Mouse (Mus musculus): ENCODE data around the gene Atp13a5. TPM values are rescaled to one million over a fixed set of nuclear protein-coding genes. Genes with fewer than 3 reads are reported as not detected.

The Atp13a5 gene
- total and polyA plus RNA-seq, 3 experiments: not detected

GRCm38 (mm10) chr16:29331351-29332044 lies 47.0 kb downstream of the Atp13a5 start:
- H3K79me2 ChIP-seq (ENCODE audit: control insufficient read depth, insufficient read depth, low read length, poor library complexity): no peaks in the 10 kb centered on the region
- no peaks in the 10 kb centered on the region for H3K27me3 ChIP-seq (ENCODE audit: control insufficient read depth in 1 of 2, insufficient read depth in 2 of 2, low read length in 2 of 2)
- H3K9ac ChIP-seq (ENCODE audit: control insufficient read depth, low read depth, low read length, poor library complexity, severe bottlenecking): no peak overlapping the region
- H3K4me3 ChIP-seq (ENCODE audit: control insufficient read depth in 1 of 2, insufficient read depth in 1 of 2, low read depth in 2 of 2, low read length in 2 of 2): no peak overlapping the region
- no peak for TF ChIP-seq TBP (IDR thresholded peaks at IDR 0.05; ENCODE audit: low read depth, low read length)
- no peak for TF ChIP-seq USF2 (IDR thresholded peaks at IDR 0.05; ENCODE audit: borderline replicate concordance in 1 of 2, insufficient read depth in 1 of 2, low read depth in 1 of 2, low read length in 2 of 2)
- TF ChIP-seq CHD1 (IDR thresholded peaks at IDR 0.05; ENCODE audit: low read depth, low read length): no peak
- no peak for TF ChIP-seq GABPA (IDR thresholded peaks at IDR 0.05; ENCODE audit: low read depth, low read length)
- no peak for TF ChIP-seq GATA1 (IDR thresholded peaks at IDR 0.05; ENCODE audit: low read depth, low read length)
- no peak for TF ChIP-seq UBTF (IDR thresholded peaks at IDR 0.05; ENCODE audit: borderline replicate concordance, insufficient read depth, low read depth, low read length)
- TF ChIP-seq MYC (IDR thresholded peaks at IDR 0.05; ENCODE audit: low read depth, low read length): no peak
- TF ChIP-seq ETS1 (IDR thresholded peaks at IDR 0.05; ENCODE audit: low read depth, low read length): no peak
- no peaks in the 10 kb centered on the region for H3K36me3 ChIP-seq (ENCODE audit: control insufficient read depth in 1 of 2, insufficient read depth in 2 of 2, low read length in 2 of 2)
- DNase-seq (ENCODE audit: low read depth, low spot score): no peak
- H3K4me1 ChIP-seq (ENCODE audit: control insufficient read depth in 1 of 2, insufficient read depth in 2 of 2, low read length in 2 of 2): no peaks in the 10 kb centered on the region
- H3K27ac ChIP-seq (ENCODE audit: control insufficient read depth, low read depth, low read length): no peak overlapping the region
- no peaks in the 10 kb centered on the region for H3K9me3 ChIP-seq (replicated peaks; ENCODE audit: insufficient read depth, low read length)

- no peak for TF ChIP-seq BHLHE40 (IDR thresholded peaks at IDR 0.05; ENCODE audit: borderline replicate concordance, low read depth, low read length)
- no peak for TF ChIP-seq HCFC1 (IDR thresholded peaks at IDR 0.05; ENCODE audit: low read depth, low read length)
- TF ChIP-seq TCF12 (IDR thresholded peaks at IDR 0.05; ENCODE audit: low read depth, low read length): no peak
- no peak for TF ChIP-seq MXI1 (IDR thresholded peaks at IDR 0.05; ENCODE audit: low read depth, low read length)
- no peak for TF ChIP-seq UBTF (IDR thresholded peaks at IDR 0.05; ENCODE audit: borderline replicate concordance, insufficient read depth, low read depth, low read length)
- no peak for TF ChIP-seq MYC (IDR thresholded peaks at IDR 0.05; ENCODE audit: low read depth, low read length)
- no peak for TF ChIP-seq ZC3H11A (IDR thresholded peaks at IDR 0.05; ENCODE audit: low read depth, low read length)
- no peak for TF ChIP-seq CHD1 (IDR thresholded peaks at IDR 0.05; ENCODE audit: low read depth, low read length)
- no peak for TF ChIP-seq ZMIZ1 (IDR thresholded peaks at IDR 0.05; ENCODE audit: low read depth, low read length)
- no peak for TF ChIP-seq TAL1 (IDR thresholded peaks at IDR 0.05; ENCODE audit: low read length)
- TF ChIP-seq ETS1 (IDR thresholded peaks at IDR 0.05; ENCODE audit: low read depth, low read length): no peak
- TF ChIP-seq ZKSCAN1 (IDR thresholded peaks at IDR 0.05; ENCODE audit: low read depth, low read length): no peak
- no peak for TF ChIP-seq EP300 (IDR thresholded peaks at IDR 0.05; ENCODE audit: low read depth in 1 of 2, low read length in 2 of 2)
- H3K4me3 ChIP-seq (ENCODE audit: control insufficient read depth in 1 of 2, insufficient read depth in 1 of 2, low read depth in 2 of 2, low read length in 2 of 2): no peak overlapping the region
- H3K27ac ChIP-seq (ENCODE audit: control insufficient read depth, low read depth, low read length): no peak overlapping the region
- H3K9ac ChIP-seq (ENCODE audit: control insufficient read depth, low read depth, low read length, poor library complexity, severe bottlenecking): no peak overlapping the region
- DNase-seq (ENCODE audit: low read depth, low spot score): no peak
- H3K79me2 ChIP-seq (ENCODE audit: control insufficient read depth, insufficient read depth, low read length, poor library complexity): no peaks in the 10 kb centered on the region
- H3K27me3 ChIP-seq (ENCODE audit: control insufficient read depth in 1 of 2, insufficient read depth in 2 of 2, low read length in 2 of 2): no peaks in the 10 kb centered on the region
- H3K9me3 ChIP-seq (replicated peaks; ENCODE audit: insufficient read depth, low read length): no peaks in the 10 kb centered on the region
- H3K36me3 ChIP-seq (ENCODE audit: control insufficient read depth in 1 of 2, insufficient read depth in 2 of 2, low read length in 2 of 2): no peaks in the 10 kb centered on the region
- H3K4me1 ChIP-seq (ENCODE audit: control insufficient read depth in 1 of 2, insufficient read depth in 2 of 2, low read length in 2 of 2): no peaks in the 10 kb centered on the region
These were observed 47.6 kb downstream of the Atp13a5 start for GRCm38 (mm10) chr16:29330948-29331347.

All from MEL (cell line).